Mouse (Mus musculus): Measurements from ENCODE around the gene Mxd4. TPM values are rescaled to one million over a fixed set of nuclear protein-coding genes. Genes with fewer than 3 reads are reported as not detected.

Mxd4 gene
- polyA plus RNA-seq, 1 experiment = 70.6 TPM

- Histone ChIP-seq H3K27ac (replicated peaks; ENCODE audit: low read depth, low read length) (peak overlapping the region; percentile 67), H3K4me3 (ENCODE audit: insufficient read depth, low read depth, low read length) (peak overlapping the region; percentile 95), H3K4me1 (ENCODE audit: control insufficient read depth, insufficient read depth, insufficient read length, low read length) (peaks cover 59% of the 10 kb centered on the region)
Measured at GRCm38 (mm10) chr5:34186961-34187391, 544 bp downstream of the Mxd4 start.

- Histone ChIP-seq H3K4me3 (ENCODE audit: insufficient read depth, low read depth, low read length) (peak overlapping the region; percentile 95), H3K4me1 (ENCODE audit: control insufficient read depth, insufficient read depth, insufficient read length, low read length) (peaks cover 61% of the 10 kb centered on the region), H3K27ac (replicated peaks; ENCODE audit: low read depth, low read length) (peak overlapping the region; percentile 67)
Measured at GRCm38 (mm10) chr5:34186391-34186790, 1.1 kb downstream of the Mxd4 start.

DNA sequence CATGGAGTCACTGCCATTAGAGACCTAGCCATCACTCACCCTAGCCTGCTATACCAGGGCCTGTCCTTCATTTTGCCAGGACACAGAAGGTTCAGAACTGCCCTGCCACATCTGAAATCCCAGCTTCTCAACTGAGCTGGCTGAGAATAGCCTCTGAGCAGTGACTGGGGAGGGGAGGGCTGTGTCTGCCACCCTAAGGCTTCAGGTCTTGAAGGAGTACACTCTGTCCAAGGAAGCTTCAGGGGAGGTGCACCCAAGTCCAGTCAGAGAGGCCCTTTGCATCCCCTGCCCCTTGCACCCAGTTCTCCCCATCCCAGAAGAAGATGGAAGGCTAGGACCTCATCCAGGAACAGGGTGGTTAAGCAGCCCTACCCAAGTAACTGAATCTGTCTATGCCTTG, 1.7 kb downstream of the Mxd4 start:
- peak overlapping the region; percentile 95 for H3K4me3 ChIP-seq (ENCODE audit: insufficient read depth, low read depth, low read length)
- H3K27ac ChIP-seq (replicated peaks; ENCODE audit: low read depth, low read length) = peak overlapping the region; percentile 67; the same call in 1 of the 2 replicates
- peaks cover 65% of the 10 kb centered on the region for H3K4me1 ChIP-seq (ENCODE audit: control insufficient read depth, insufficient read depth, insufficient read length, low read length)

GRCm38 (mm10) chr5:34185051-34185580, 2.4 kb downstream of the Mxd4 start:
- peak overlapping the region; percentile 95 for H3K4me3 ChIP-seq (ENCODE audit: insufficient read depth, low read depth, low read length)
- peaks cover 61% of the 10 kb centered on the region for H3K4me1 ChIP-seq (ENCODE audit: control insufficient read depth, insufficient read depth, insufficient read length, low read length)
- H3K27ac ChIP-seq (replicated peaks; ENCODE audit: low read depth, low read length) = peak overlapping the region; percentile 67; the same call in 1 of the 2 replicates

GRCm38 (mm10) chr5:34183976-34184375, 3.5 kb downstream of the Mxd4 start:
- Histone ChIP-seq H3K27ac (replicated peaks; ENCODE audit: low read depth, low read length) (peak overlapping the region; percentile 91), H3K4me1 (ENCODE audit: control insufficient read depth, insufficient read depth, insufficient read length, low read length) (peaks cover 53% of the 10 kb centered on the region), H3K4me3 (ENCODE audit: insufficient read depth, low read depth, low read length) (no peak overlapping the region)

DNA sequence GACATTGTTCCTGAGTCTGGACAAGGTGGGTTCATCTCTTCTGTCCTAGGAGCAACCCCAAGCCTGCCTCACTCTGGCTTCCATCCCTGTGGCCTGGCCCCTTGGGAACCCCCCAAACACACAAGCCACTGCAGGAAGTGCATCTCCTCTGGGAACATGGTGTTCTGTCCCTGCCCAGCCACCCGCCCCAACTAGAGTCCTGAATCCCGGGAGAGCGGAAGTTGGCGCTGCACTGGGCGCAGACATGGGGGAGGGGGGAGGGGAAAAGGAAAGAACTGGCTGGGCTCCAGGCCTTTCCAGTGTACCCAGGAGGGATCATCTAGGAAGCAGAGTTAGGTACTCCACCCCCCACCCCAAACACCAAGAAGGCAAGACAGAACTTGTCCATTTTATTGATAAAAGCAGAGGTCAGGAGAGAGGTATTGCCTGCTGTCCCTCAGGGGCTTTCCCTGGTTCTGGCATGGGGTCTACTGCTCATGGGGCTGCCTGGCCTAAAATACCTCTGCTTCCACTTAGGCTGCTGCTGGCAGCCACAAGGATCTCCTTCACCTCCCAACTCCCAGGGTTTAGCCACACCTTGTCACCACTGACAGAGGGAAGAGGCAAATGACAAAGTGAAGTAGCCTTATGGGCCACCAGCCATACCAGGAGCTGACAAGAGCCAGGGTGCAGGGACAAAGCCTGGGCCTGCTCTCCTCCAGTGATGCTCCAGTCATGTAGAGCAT, 4.2 kb downstream of the Mxd4 start:
- peaks cover 48% of the 10 kb centered on the region for H3K4me1 ChIP-seq (ENCODE audit: control insufficient read depth, insufficient read depth, insufficient read length, low read length)
- H3K4me3 ChIP-seq (ENCODE audit: insufficient read depth, low read depth, low read length) = peak overlapping the region; percentile 12; the same call in 1 of the 2 replicates
- H3K27ac ChIP-seq (replicated peaks; ENCODE audit: low read depth, low read length) = peak overlapping the region; percentile 91

GRCm38 (mm10) chr5:34182486-34182885, 5.0 kb downstream of the Mxd4 start:
- H3K4me1 ChIP-seq (ENCODE audit: control insufficient read depth, insufficient read depth, insufficient read length, low read length) = peaks cover 48% of the 10 kb centered on the region
- H3K4me3 ChIP-seq (ENCODE audit: insufficient read depth, low read depth, low read length) = no peak overlapping the region
- peak overlapping the region; percentile 91 for H3K27ac ChIP-seq (replicated peaks; ENCODE audit: low read depth, low read length)

- Histone ChIP-seq H3K4me3 (ENCODE audit: insufficient read depth, low read depth, low read length) (no peak overlapping the region), H3K27ac (replicated peaks; ENCODE audit: low read depth, low read length) (no peak overlapping the region), H3K4me1 (ENCODE audit: control insufficient read depth, insufficient read depth, insufficient read length, low read length) (peaks cover 14% of the 10 kb centered on the region)
Measured at GRCm38 (mm10) chr5:34177821-34178220, 9.7 kb downstream of the Mxd4 start.

- H3K27ac ChIP-seq (replicated peaks; ENCODE audit: low read depth, low read length) = no peak overlapping the region
- H3K4me1 ChIP-seq (ENCODE audit: control insufficient read depth, insufficient read depth, insufficient read length, low read length) = peaks cover 7% of the 10 kb centered on the region
- H3K4me3 ChIP-seq (ENCODE audit: insufficient read depth, low read depth, low read length) = no peak overlapping the region
Measured at GRCm38 (mm10) chr5:34177091-34177490, 10.4 kb downstream of the Mxd4 start.

- no peak overlapping the region for H3K27ac ChIP-seq (replicated peaks; ENCODE audit: low read depth, low read length)
- peaks cover 4% of the 10 kb centered on the region; the same call in 1 of the 2 replicates for H3K4me1 ChIP-seq (ENCODE audit: control insufficient read depth, insufficient read depth, insufficient read length, low read length)
- H3K4me3 ChIP-seq (ENCODE audit: insufficient read depth, low read depth, low read length) = no peak overlapping the region
Measured at GRCm38 (mm10) chr5:34176691-34177090, 10.8 kb downstream of the Mxd4 start.

- Histone ChIP-seq H3K4me1 (ENCODE audit: control insufficient read depth, insufficient read depth, insufficient read length, low read length) (no peaks in the 10 kb centered on the region), H3K27ac (replicated peaks; ENCODE audit: low read depth, low read length) (no peak overlapping the region), H3K4me3 (ENCODE audit: insufficient read depth, low read depth, low read length) (no peak overlapping the region)
Measured at GRCm38 (mm10) chr5:34175403-34175694, 12.2 kb downstream of the Mxd4 start.

- Histone ChIP-seq H3K4me1 (ENCODE audit: control insufficient read depth, insufficient read depth, insufficient read length, low read length) (no peaks in the 10 kb centered on the region), H3K27ac (replicated peaks; ENCODE audit: low read depth, low read length) (no peak overlapping the region)
Measured at GRCm38 (mm10) chr5:34174550-34175402, 12.7 kb downstream of the Mxd4 start.

GRCm38 (mm10) chr5:34174021-34174420, 13.5 kb downstream of the Mxd4 start:
- Histone ChIP-seq H3K27ac (replicated peaks; ENCODE audit: low read depth, low read length) (no peak overlapping the region), H3K4me1 (ENCODE audit: control insufficient read depth, insufficient read depth, insufficient read length, low read length) (no peaks in the 10 kb centered on the region), H3K4me3 (ENCODE audit: insufficient read depth, low read depth, low read length) (no peak overlapping the region)

More at GRCm38 (mm10) chr5:34174550-34175402, 12.7 kb downstream of the Mxd4 start:
- H3K4me3 ChIP-seq (ENCODE audit: insufficient read depth, low read depth, low read length) = no peak overlapping the region

- no peaks in the 10 kb centered on the region for H3K4me1 ChIP-seq (ENCODE audit: control insufficient read depth, insufficient read depth, insufficient read length, low read length)
- no peak overlapping the region for H3K4me3 ChIP-seq (ENCODE audit: insufficient read depth, low read depth, low read length)
- peak overlapping the region; percentile 82 for H3K27ac ChIP-seq (replicated peaks; ENCODE audit: low read depth, low read length)
Measured at GRCm38 (mm10) chr5:34170726-34171125, 16.8 kb downstream of the Mxd4 start.

DNA sequence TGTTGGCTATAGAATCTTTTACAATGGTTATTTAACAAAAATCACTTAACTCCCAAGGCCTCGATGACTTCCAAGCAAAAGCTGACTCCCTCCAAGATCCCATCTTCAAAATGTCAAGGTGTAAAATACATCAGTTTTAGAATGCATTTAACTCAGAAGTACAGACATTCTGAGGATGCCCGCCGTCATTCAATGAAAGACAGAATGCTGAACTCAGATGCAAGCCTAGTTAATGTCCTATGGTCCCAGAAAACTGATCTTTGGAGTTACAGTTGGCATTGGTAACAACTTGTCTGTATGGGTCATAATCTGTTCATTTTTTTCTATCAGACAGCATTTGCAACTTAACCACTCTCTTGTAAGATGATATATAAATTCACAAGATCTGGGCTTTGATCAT, 17.6 kb downstream of the Mxd4 start:
- peak overlapping the region; percentile 60 for H3K4me3 ChIP-seq (ENCODE audit: insufficient read depth, low read depth, low read length)

More for the DNA sequence above, 17.6 kb downstream of the Mxd4 start:
- no peaks in the 10 kb centered on the region for H3K4me1 ChIP-seq (ENCODE audit: control insufficient read depth, insufficient read depth, insufficient read length, low read length)
- peak overlapping the region; percentile 87 for H3K27ac ChIP-seq (replicated peaks; ENCODE audit: low read depth, low read length)
